Mouse (Mus musculus) cortical plate, adult 2 months (tissue): ENCODE results near the gene Mapkapk2.

Source experiments
- CTCF ChIP-seq: fragments of 200-500 bp; IDR thresholded peaks from 2 replicates; pipeline ENCODE4 v1.5.1; 2011; ENCODE audit warnings: mild to moderate bottlenecking, control low read depth, low read length; ENCODE audit not compliant: insufficient read depth; ENCODE audit errors: extremely low read depth
- POLR2A ChIP-seq: fragments of 200-500 bp; IDR thresholded peaks from 2 replicates; pipeline ENCODE4 v1.6.1; 2011; ENCODE audit warnings: mild to moderate bottlenecking, low read length, control low read depth; ENCODE audit not compliant: insufficient read depth; ENCODE audit errors: extremely low read depth

GRCm38 (mm10) chr1:131078761-131079330 is 18.8 kb downstream of the Mapkapk2 start:
- TF ChIP-seq CTCF (no peak), POLR2A (no peak)
